Comparison of ENCODE assay signal across 8 mouse cellular contexts in genomic region chr5:30914101-30914635, GRCm38 (mm10). TPM values are rescaled to one million over a fixed set of nuclear protein-coding genes. Genes with fewer than 3 reads are reported as not detected.
DNase-seq lines count a peak whose midpoint lies in the region; ATAC-seq and TF ChIP-seq lines count a peak whose summit lies in the region.

No protein-coding gene starts in this region.

- peak overlapping the region; percentile 89 for H3K27ac ChIP-seq in heart, adult 2 months
- peak overlapping the region; percentile 15; the same call in 1 of the 2 replicates for H3K27ac ChIP-seq in MEL (ENCODE audit: control insufficient read depth, low read depth, low read length)
- peak overlapping the region; percentile 93 for H3K27ac ChIP-seq in heart, postnatal 0 days (ENCODE audit: low read depth)
- peak overlapping the region; percentile 87 for H3K27ac ChIP-seq in midbrain, embryonic 10.5 days (replicated peaks)

- H3K9me3 ChIP-seq in MEL (replicated peaks; ENCODE audit: insufficient read depth, low read length), result no peaks in the 10 kb centered on the region
- no peaks in the 10 kb centered on the region for H3K9me3 ChIP-seq in heart, postnatal 0 days (replicated peaks; ENCODE audit: control insufficient read depth, low read length)
- H3K9me3 ChIP-seq in midbrain, embryonic 10.5 days (replicated peaks), result no peaks in the 10 kb centered on the region

- TF ChIP-seq POLR2A in heart, adult 2 months (IDR thresholded peaks at IDR 0.05; ENCODE audit: insufficient read depth, low read depth, low read length), result no peak
- TF ChIP-seq POLR2A in MEL (IDR thresholded peaks at IDR 0.05; ENCODE audit: control insufficient read depth in 1 of 2, insufficient read depth in 1 of 2, low read depth in 1 of 2, low read length in 2 of 2, poor library complexity in 1 of 2), result no peak

- no peaks in the 10 kb centered on the region for H3K27me3 ChIP-seq in heart, adult 2 months (ENCODE audit: control insufficient read depth, insufficient read depth, low read length)
- no peaks in the 10 kb centered on the region for H3K27me3 ChIP-seq in MEL (ENCODE audit: control insufficient read depth in 1 of 2, insufficient read depth in 2 of 2, low read length in 2 of 2)
- H3K27me3 ChIP-seq in heart, postnatal 0 days (ENCODE audit: control insufficient read depth, insufficient read depth, low read length), result no peaks in the 10 kb centered on the region
- peaks cover under 1% of the 10 kb centered on the region; the same call in 1 of the 2 replicates for H3K27me3 ChIP-seq in midbrain, embryonic 10.5 days (ENCODE audit: low read depth, poor library complexity, severe bottlenecking)

- intact Hi-C loops in heart, adult 2 months (cut with DNase I), result no loop called here
- intact Hi-C loops in heart, postnatal 25 days (cut with DNase I), result no loop called here

- peak overlapping the region; percentile 67 for H3K4me2 ChIP-seq in heart, postnatal 0 days (ENCODE audit: low read depth, low read length)

- DNase-seq in heart, adult 2 months, result peak; percentile 22 to 46
- no peak for DNase-seq in heart, postnatal 25 days (ENCODE audit: low spot score)
- DNase-seq in MEL (ENCODE audit: low read depth, low spot score), result no peak
- DNase-seq in heart, postnatal 0 days (ENCODE audit: low spot score), result no peak
- DNase-seq in midbrain, embryonic 10.5 days (ENCODE audit: low spot score), result no peak
- no peak for DNase-seq in B cell, adult 2 months
- no peak for DNase-seq in ovary, postnatal 36 days (ENCODE audit: low spot score)
- DNase-seq in kidney, postnatal 25 days, result no peak

- H3K4me1 ChIP-seq in heart, adult 2 months (ENCODE audit: control insufficient read depth, insufficient read depth, low read length), result peaks cover 27% of the 10 kb centered on the region
- peaks cover 16 to 36% of the 10 kb centered on the region in 2 experiments for H3K4me1 ChIP-seq in MEL (ENCODE audit: control insufficient read depth in 1 of 2, insufficient read depth in 2 of 2, low read length in 2 of 2)
- peaks cover 38% of the 10 kb centered on the region for H3K4me1 ChIP-seq in heart, postnatal 0 days (ENCODE audit: control insufficient read depth, insufficient read depth)
- peaks cover 56% of the 10 kb centered on the region for H3K4me1 ChIP-seq in midbrain, embryonic 10.5 days

- peak overlapping the region; percentile 54 for H3K4me3 ChIP-seq in heart, adult 2 months
- H3K4me3 ChIP-seq in MEL (ENCODE audit: control insufficient read depth in 1 of 2, insufficient read depth in 1 of 2, low read depth in 2 of 2, low read length in 2 of 2), result no peak overlapping the region
- peak overlapping the region; percentile 53 for H3K4me3 ChIP-seq in heart, postnatal 0 days (ENCODE audit: low read depth, low read length)
- peak overlapping the region; percentile 41 for H3K4me3 ChIP-seq in midbrain, embryonic 10.5 days

- TF ChIP-seq RAD21 in MEL (IDR thresholded peaks at IDR 0.05; ENCODE audit: low read depth, low read length), result no peak

- no peak for TF ChIP-seq EP300 in heart, adult 2 months (IDR thresholded peaks at IDR 0.05; ENCODE audit: insufficient read depth, low read depth, low read length)
- no peak for TF ChIP-seq EP300 in MEL (IDR thresholded peaks at IDR 0.05; ENCODE audit: low read depth in 1 of 2, low read length in 2 of 2)
- no peak for TF ChIP-seq EP300 in heart, postnatal 0 days (IDR thresholded peaks at IDR 0.05; ENCODE audit: low read depth)

- ATAC-seq in heart, postnatal 0 days (ENCODE audit: insufficient read depth, low read depth), result no peak

- no peaks in the 10 kb centered on the region for H3K79me2 ChIP-seq in heart, adult 2 months (replicated peaks; ENCODE audit: control insufficient read depth, insufficient read depth, low read length)
- H3K79me2 ChIP-seq in MEL (ENCODE audit: control insufficient read depth, insufficient read depth, low read length, poor library complexity), result no peaks in the 10 kb centered on the region

- peak overlapping the region; percentile 70 for H3K9ac ChIP-seq in heart, adult 2 months (ENCODE audit: low read depth, low read length)
- H3K9ac ChIP-seq in MEL (ENCODE audit: control insufficient read depth, low read depth, low read length, poor library complexity, severe bottlenecking), result no peak overlapping the region
- H3K9ac ChIP-seq in heart, postnatal 0 days (replicated peaks; ENCODE audit: low read depth, low read length), result peak overlapping the region; percentile 65

- no peak for TF ChIP-seq CTCF in heart, adult 2 months (IDR thresholded peaks at IDR 0.05)
- no peak for TF ChIP-seq CTCF in MEL (IDR thresholded peaks at IDR 0.05 in 2 of 3, conservative IDR thresholded peaks at IDR 0.05 in 1 of 3; ENCODE audit: control insufficient read depth in 1 of 3, insufficient read depth in 1 of 3, low read depth in 2 of 3, low read length in 3 of 3, poor library complexity in 1 of 3, severe bottlenecking in 1 of 3)
- no peak for TF ChIP-seq CTCF in heart, postnatal 0 days (IDR thresholded peaks at IDR 0.05; ENCODE audit: low read depth)

- no peaks in the 10 kb centered on the region for H3K36me3 ChIP-seq in heart, adult 2 months (ENCODE audit: control insufficient read depth, insufficient read depth, low read length)
- peaks cover 0 to 22% of the 10 kb centered on the region in 2 experiments; a peak in 2 of 4 replicates for H3K36me3 ChIP-seq in MEL (ENCODE audit: control insufficient read depth in 1 of 2, insufficient read depth in 2 of 2, low read length in 2 of 2)
- H3K36me3 ChIP-seq in heart, postnatal 0 days (replicated peaks; ENCODE audit: control insufficient read depth, insufficient read depth, low read length), result peaks cover 20% of the 10 kb centered on the region; the same call in 1 of the 2 replicates
- peaks cover 9% of the 10 kb centered on the region for H3K36me3 ChIP-seq in midbrain, embryonic 10.5 days

- WGBS in heart, adult 2 months, result 34% methylated on average over 7 of the region's 7 CpGs
- WGBS in heart, postnatal 0 days, result 55% methylated on average over 7 of the region's 7 CpGs
- 79% methylated on average over 7 of the region's 7 CpGs for WGBS in midbrain, embryonic 10.5 days

TF ChIP-seq in MEL, 35 proteins besides CTCF, POLR2A, EP300 and RAD21 (continues in another document):
- TF ChIP-seq RCOR1 (IDR thresholded peaks at IDR 0.05; ENCODE audit: low read depth, low read length) (no peak), GATA1 (IDR thresholded peaks at IDR 0.05; ENCODE audit: low read depth, low read length) (no peak)

RNA-seq across cellular contexts. Expression of gene Emilin1, which starts 1.0 kb away (rescaled TPM):
- total RNA-seq in heart, adult 2 months (2021), result 10 to 100 TPM; 21.2 to 21.3 TPM
- polyA plus RNA-seq in heart, adult 2 months (2012; rRNA removed), result 30.6 and 31.3 TPM in 2 replicates
- 10 to 100 TPM; 27.6 to 29.7 TPM for total RNA-seq in heart, postnatal 25 days (2021)
- total RNA-seq in MEL (2012; rRNA removed), result 1.3 and 1.5 TPM in 2 replicates
- 1 to 10 TPM in 1 of 2 experiments, not detected in 1; 2.0 TPM for polyA plus RNA-seq in MEL (2012; ENCODE audit: insufficient read depth in 1 of 2, insufficient read length in 2 of 2, low read depth in 1 of 2, low replicate concordance in 2 of 2, missing spikeins in 1 of 2)
- total RNA-seq in heart, postnatal 0 days (2014; rRNA removed; ENCODE audit: low replicate concordance), result 63.5 and 64.5 TPM in 2 replicates
- 68.3 and 70.4 TPM in 2 replicates for polyA plus RNA-seq in heart, postnatal 0 days (2015; fragmentation: Nextera tagmentation; extraction: Ambion mirVana)
- 61.8 and 67.4 TPM in 2 replicates for polyA plus RNA-seq in midbrain, embryonic 10.5 days (2016; fragmentation: Nextera tagmentation; extraction: Ambion mirVana)

RNA-seq across cellular contexts. Expression of gene Ost4, which starts 6.6 kb away (rescaled TPM):
- total RNA-seq in heart, adult 2 months (2021), result 100 to 1,000 TPM; 160 to 161 TPM
- polyA plus RNA-seq in heart, adult 2 months (2012; rRNA removed), result 191 and 208 TPM in 2 replicates
- 100 to 1,000 TPM; 142 to 150 TPM for total RNA-seq in heart, postnatal 25 days (2021)
- total RNA-seq in MEL (2012; rRNA removed), result 296 and 321 TPM in 2 replicates
- 100 to 1,000 TPM; 220 to 478 TPM for polyA plus RNA-seq in MEL (2012; ENCODE audit: insufficient read depth in 1 of 2, insufficient read length in 2 of 2, low read depth in 1 of 2, low replicate concordance in 2 of 2, missing spikeins in 1 of 2)
- total RNA-seq in heart, postnatal 0 days (2014; rRNA removed; ENCODE audit: low replicate concordance), result 201 and 280 TPM in 2 replicates
- polyA plus RNA-seq in heart, postnatal 0 days (2015; fragmentation: Nextera tagmentation; extraction: Ambion mirVana), result 334 and 356 TPM in 2 replicates
- polyA plus RNA-seq in midbrain, embryonic 10.5 days (2016; fragmentation: Nextera tagmentation; extraction: Ambion mirVana), result 380 and 415 TPM in 2 replicates

RNA-seq across cellular contexts. Expression of gene Khk, which starts 7.1 kb away (rescaled TPM):
- 10 to 100 TPM; 22.6 to 29.6 TPM for total RNA-seq in heart, adult 2 months (2021)
- 31.8 and 40.9 TPM in 2 replicates for polyA plus RNA-seq in heart, adult 2 months (2012; rRNA removed)
- 10 to 100 TPM; 21.1 to 22.6 TPM for total RNA-seq in heart, postnatal 25 days (2021)
- total RNA-seq in MEL (2012; rRNA removed), result 268 and 308 TPM in 2 replicates
- 100 to 1,000 TPM in 1 of 2 experiments, not detected in 1; 461 TPM for polyA plus RNA-seq in MEL (2012; ENCODE audit: insufficient read depth in 1 of 2, insufficient read length in 2 of 2, low read depth in 1 of 2, low replicate concordance in 2 of 2, missing spikeins in 1 of 2)
- total RNA-seq in heart, postnatal 0 days (2014; rRNA removed; ENCODE audit: low replicate concordance), result 11.8 and 15.0 TPM in 2 replicates
- polyA plus RNA-seq in heart, postnatal 0 days (2015; fragmentation: Nextera tagmentation; extraction: Ambion mirVana), result 16.2 and 18.5 TPM in 2 replicates
- 7.5 and 9.7 TPM in 2 replicates for polyA plus RNA-seq in midbrain, embryonic 10.5 days (2016; fragmentation: Nextera tagmentation; extraction: Ambion mirVana)

RNA-seq across cellular contexts. Expression of gene Agbl5, which starts 25.7 kb away (rescaled TPM):
- total RNA-seq in heart, adult 2 months (2021), result 1 to 10 TPM; 4.3 to 4.8 TPM
- polyA plus RNA-seq in heart, adult 2 months (2012; rRNA removed), result 7.8 and 8.7 TPM in 2 replicates
- 1 to 10 TPM; 5.9 to 6.8 TPM for total RNA-seq in heart, postnatal 25 days (2021)
- 10.6 and 12.8 TPM in 2 replicates for total RNA-seq in MEL (2012; rRNA removed)
- polyA plus RNA-seq in MEL (2012; ENCODE audit: insufficient read depth in 1 of 2, insufficient read length in 2 of 2, low read depth in 1 of 2, low replicate concordance in 2 of 2, missing spikeins in 1 of 2), result 10 to 100 TPM in 1 of 2 experiments, not detected in 1; 45.0 TPM
- total RNA-seq in heart, postnatal 0 days (2014; rRNA removed; ENCODE audit: low replicate concordance), result 18.1 and 28.2 TPM in 2 replicates
- 4.2 and 4.9 TPM in 2 replicates for polyA plus RNA-seq in heart, postnatal 0 days (2015; fragmentation: Nextera tagmentation; extraction: Ambion mirVana)
- polyA plus RNA-seq in midbrain, embryonic 10.5 days (2016; fragmentation: Nextera tagmentation; extraction: Ambion mirVana), result 17.4 and 20.1 TPM in 2 replicates

RNA-seq across cellular contexts. Expression of gene Cgref1, which starts 31.2 kb away (rescaled TPM):
- total RNA-seq in heart, adult 2 months (2021), result under 1 TPM; 0.30 to 0.73 TPM
- polyA plus RNA-seq in heart, adult 2 months (2012; rRNA removed), result 1.2 and 2.0 TPM in 2 replicates
- under 1 TPM; 0.39 to 0.53 TPM for total RNA-seq in heart, postnatal 25 days (2021)
- total RNA-seq in MEL (2012; rRNA removed), result not detected in 2 replicates
- polyA plus RNA-seq in MEL (2012; ENCODE audit: insufficient read depth in 1 of 2, insufficient read length in 2 of 2, low read depth in 1 of 2, low replicate concordance in 2 of 2, missing spikeins in 1 of 2), result 1 to 10 TPM in 1 of 2 experiments, not detected in 1; 1.4 TPM
- total RNA-seq in heart, postnatal 0 days (2014; rRNA removed; ENCODE audit: low replicate concordance), result 0.77 and 3.0 TPM in 2 replicates
- polyA plus RNA-seq in heart, postnatal 0 days (2015; fragmentation: Nextera tagmentation; extraction: Ambion mirVana), result 1.1 and 1.2 TPM in 2 replicates
- 4.9 and 5.8 TPM in 2 replicates for polyA plus RNA-seq in midbrain, embryonic 10.5 days (2016; fragmentation: Nextera tagmentation; extraction: Ambion mirVana)

Comparison
In these comparisons a context has a peak if more than half of its experiments do, and no peak if none do; other contexts are left out.
1. DNase-seq: peak in heart, adult 2 months (2 of 2); none in heart, postnatal 25 days (single experiment), MEL (single experiment), heart, postnatal 0 days (single experiment), midbrain, embryonic 10.5 days (single experiment), B cell, adult 2 months (0 of 2), ovary, postnatal 36 days (single experiment) and kidney, postnatal 25 days (0 of 2).
2. H3K27ac ChIP-seq: peak in every context shown above with its lines; median percentile 93 in heart, postnatal 0 days; 89 in heart, adult 2 months; 87 in midbrain, embryonic 10.5 days; 15 in MEL.
3. H3K4me3 ChIP-seq: peak in heart, adult 2 months (single experiment), heart, postnatal 0 days (single experiment) and midbrain, embryonic 10.5 days (single experiment); none in MEL (0 of 2).